Mouse (Mus musculus): ENCODE data around the gene Gm10570. TPM values are rescaled to one million over a fixed set of nuclear protein-coding genes. Genes with fewer than 3 reads are reported as not detected.

Gm10570 gene
- not detected in 2 replicates for polyA plus RNA-seq (2014; fragmentation: Nextera tagmentation; extraction: Ambion mirVana)

DNA sequence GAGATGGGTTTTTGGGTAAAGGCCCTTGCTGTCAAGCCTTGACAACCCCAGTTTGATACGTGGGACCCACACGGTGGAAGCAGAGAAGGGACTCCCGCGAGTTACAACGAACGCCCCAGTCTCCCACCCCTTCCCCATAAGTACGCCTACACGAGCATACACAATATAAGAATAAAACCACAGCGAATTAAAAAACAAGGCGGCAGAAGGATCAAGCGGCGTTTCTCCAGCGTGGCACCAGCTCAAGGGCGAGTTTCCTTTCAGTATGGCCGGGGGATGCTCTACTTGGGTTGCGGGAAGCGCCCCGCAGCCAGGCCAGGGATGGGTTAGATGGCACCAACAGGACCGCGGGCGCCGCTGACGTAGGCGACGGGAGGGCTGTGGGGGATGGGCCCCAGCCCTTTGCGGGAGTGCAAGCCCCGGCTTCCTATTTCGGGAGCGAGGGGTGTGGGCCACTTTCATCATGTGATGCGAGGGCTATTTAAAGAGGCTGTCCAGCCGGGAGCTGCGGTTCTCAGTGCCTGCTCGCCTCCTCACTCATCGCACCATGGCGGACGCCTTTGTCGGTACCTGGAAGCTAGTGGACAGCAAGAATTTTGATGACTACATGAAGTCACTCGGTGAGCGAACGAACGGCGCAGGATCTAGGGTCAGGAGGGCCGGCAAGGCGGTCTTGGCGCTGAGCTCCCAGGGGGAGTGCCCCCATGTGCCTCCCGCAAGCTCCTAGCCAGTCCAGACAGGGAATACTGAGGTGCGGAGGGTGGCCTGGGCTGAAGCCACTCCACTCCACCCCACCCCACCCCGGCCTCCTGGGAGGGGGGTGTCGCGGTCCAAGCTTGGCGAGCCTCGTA, at the start of gene Gm10570, which contains the start of gene Fabp3:
Gene Gm10570, minus strand, starts transcription at position 444 of the 851 bp plus-strand sequence.
Gene Fabp3, plus strand, starts transcription at position 365 of the 851 bp plus-strand sequence.
- Histone ChIP-seq H3K9me3 (ENCODE audit: control insufficient read depth, low read length) (no peaks in the 10 kb centered on the region), H3K27me3 (replicated peaks; ENCODE audit: control insufficient read depth, insufficient read depth, low read length) (peaks cover 44% of the 10 kb centered on the region), H3K4me1 (replicated peaks; ENCODE audit: control insufficient read depth, insufficient read depth, low read length) (peaks cover 13% of the 10 kb centered on the region), H3K9ac (ENCODE audit: low read depth, low read length) (peak within 1 kb of the TSS; percentile 53), H3K4me3 (ENCODE audit: low read depth, low read length) (peak within 1 kb of the TSS; percentile 56), H3K36me3 (ENCODE audit: control insufficient read depth, insufficient read depth, low read length) (no peaks in the 10 kb centered on the region), H3K27ac (ENCODE audit: low read depth, low read length) (no peak within 1 kb of the TSS), H3K4me2 (peak within 1 kb of the TSS; percentile 96)
- ATAC-seq (replicated peaks; ENCODE audit: low FRiP score) (peak; percentile 44), DNase-seq (ENCODE audit: low spot score) (peak; percentile 59)
- under 1% methylated on average over 52 of the region's 52 CpGs for WGBS

DNA sequence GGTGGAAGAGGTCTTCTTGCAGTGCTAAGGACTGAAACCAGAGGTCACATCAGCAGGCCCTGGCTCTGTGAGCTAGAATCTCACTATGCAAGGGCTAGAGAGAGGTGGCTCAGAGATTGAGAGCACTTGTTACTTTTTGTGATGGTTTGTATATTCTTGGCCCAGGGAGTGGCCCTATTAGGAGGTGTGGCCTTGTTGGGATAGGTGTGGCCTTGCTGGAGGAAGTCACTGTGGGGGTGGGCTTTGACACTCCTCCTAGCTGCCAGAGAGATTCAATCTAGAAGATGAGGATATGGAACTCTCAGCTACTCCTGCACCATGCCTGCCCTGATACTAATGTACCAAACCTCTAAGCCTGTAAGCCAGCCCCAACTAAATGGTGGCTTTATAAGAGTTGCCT, 49.5 kb upstream of the Gm10570 start:
- DNase-seq (ENCODE audit: low spot score) = no peak
- Histone ChIP-seq H3K4me3 (ENCODE audit: low read depth, low read length) (no peak overlapping the region), H3K9me3 (ENCODE audit: control insufficient read depth, low read length) (no peaks in the 10 kb centered on the region), H3K9ac (ENCODE audit: low read depth, low read length) (no peak overlapping the region), H3K36me3 (ENCODE audit: control insufficient read depth, insufficient read depth, low read length) (peaks cover 6% of the 10 kb centered on the region; the same call in 1 of the 2 replicates), H3K27ac (ENCODE audit: low read depth, low read length) (no peak overlapping the region), H3K4me2 (peak overlapping the region; percentile 89; the same call in 1 of the 2 replicates), H3K4me1 (replicated peaks; ENCODE audit: control insufficient read depth, insufficient read depth, low read length) (peaks cover 15% of the 10 kb centered on the region), H3K27me3 (replicated peaks; ENCODE audit: control insufficient read depth, insufficient read depth, low read length) (no peaks in the 10 kb centered on the region)
- ATAC-seq (replicated peaks; ENCODE audit: low FRiP score) = no peak

DNA sequence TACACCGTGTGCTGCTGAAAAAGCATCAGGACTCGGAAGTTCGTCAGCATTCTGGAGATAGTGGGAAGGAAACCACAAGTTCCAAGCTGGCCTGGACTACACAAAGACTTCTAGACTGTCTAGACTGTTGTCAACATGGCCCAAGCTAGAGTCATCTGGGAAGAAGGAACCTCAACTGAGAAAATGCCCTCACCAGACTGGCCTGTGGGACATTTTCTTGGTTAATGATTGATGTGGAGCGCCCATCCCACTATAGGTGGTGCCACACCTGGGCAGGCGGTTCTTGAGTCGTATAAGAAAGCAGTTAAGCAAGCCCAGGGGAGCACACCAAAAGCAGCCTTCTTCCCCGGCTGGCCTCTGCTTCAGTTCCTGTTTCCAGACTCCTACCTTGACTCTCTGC, 44.1 kb upstream of the Gm10570 start:
- Histone ChIP-seq H3K4me1 (replicated peaks; ENCODE audit: control insufficient read depth, insufficient read depth, low read length) (no peaks in the 10 kb centered on the region), H3K27me3 (replicated peaks; ENCODE audit: control insufficient read depth, insufficient read depth, low read length) (no peaks in the 10 kb centered on the region), H3K9me3 (ENCODE audit: control insufficient read depth, low read length) (no peaks in the 10 kb centered on the region), H3K27ac (ENCODE audit: low read depth, low read length) (no peak overlapping the region), H3K36me3 (ENCODE audit: control insufficient read depth, insufficient read depth, low read length) (peaks cover 28% of the 10 kb centered on the region), H3K4me3 (ENCODE audit: low read depth, low read length) (no peak overlapping the region), H3K9ac (ENCODE audit: low read depth, low read length) (no peak overlapping the region), H3K4me2 (no peak overlapping the region)
- no peak for DNase-seq (ENCODE audit: low spot score)
- 89% methylated on average over 7 of the region's 7 CpGs for WGBS
- no peak for ATAC-seq (replicated peaks; ENCODE audit: low FRiP score)

DNA sequence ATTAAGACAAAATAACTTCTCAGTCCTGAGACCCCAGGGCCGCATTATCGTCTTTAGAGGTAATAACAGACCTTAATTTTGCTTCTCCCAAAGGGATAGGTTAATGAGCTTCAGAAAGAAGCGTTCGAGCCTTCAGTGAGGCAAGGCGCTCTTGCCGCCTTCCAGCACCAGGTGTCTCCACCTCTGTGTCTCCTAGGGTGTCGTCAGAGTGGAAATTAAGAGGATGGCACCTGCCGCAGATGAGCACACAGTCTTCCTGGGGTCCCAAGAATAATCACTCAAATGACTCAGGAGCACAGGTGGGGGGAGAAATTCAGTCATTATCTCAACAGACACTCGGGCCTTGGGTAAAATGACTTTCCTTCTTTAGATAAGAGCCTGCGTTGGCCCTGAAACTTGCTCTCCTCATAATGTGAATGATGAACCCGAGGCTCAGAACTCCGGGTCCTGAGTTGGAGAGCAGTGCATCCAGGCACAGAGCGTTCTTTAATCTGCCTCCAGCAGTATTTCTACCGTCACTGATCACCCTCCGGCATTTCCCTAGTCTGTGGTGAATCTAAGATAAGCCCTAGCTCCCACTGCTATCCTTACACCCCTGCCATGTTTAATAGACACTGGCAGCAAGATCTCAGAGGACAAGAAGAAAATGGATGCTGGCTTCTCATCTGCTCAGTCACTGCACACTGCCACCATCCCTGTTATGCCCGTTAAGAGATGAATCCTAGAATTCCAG, 42.4 kb upstream of the Gm10570 start:
- WGBS = 78% methylated on average over 16 of the region's 16 CpGs
- peaks cover 28% of the 10 kb centered on the region for H3K36me3 ChIP-seq (ENCODE audit: control insufficient read depth, insufficient read depth, low read length)
- no peak for DNase-seq (ENCODE audit: low spot score)
- H3K4me3 ChIP-seq (ENCODE audit: low read depth, low read length) = no peak overlapping the region
- no peaks in the 10 kb centered on the region for H3K27me3 ChIP-seq (replicated peaks; ENCODE audit: control insufficient read depth, insufficient read depth, low read length)
- H3K9ac ChIP-seq (ENCODE audit: low read depth, low read length) = no peak overlapping the region
- no peak overlapping the region for H3K27ac ChIP-seq (ENCODE audit: low read depth, low read length)
- no peaks in the 10 kb centered on the region for H3K4me1 ChIP-seq (replicated peaks; ENCODE audit: control insufficient read depth, insufficient read depth, low read length)
- peak; percentile 41; the same call in 1 of the 2 replicates for ATAC-seq (replicated peaks; ENCODE audit: low FRiP score)
- no peaks in the 10 kb centered on the region for H3K9me3 ChIP-seq (ENCODE audit: control insufficient read depth, low read length)
- H3K4me2 ChIP-seq = no peak overlapping the region

DNA sequence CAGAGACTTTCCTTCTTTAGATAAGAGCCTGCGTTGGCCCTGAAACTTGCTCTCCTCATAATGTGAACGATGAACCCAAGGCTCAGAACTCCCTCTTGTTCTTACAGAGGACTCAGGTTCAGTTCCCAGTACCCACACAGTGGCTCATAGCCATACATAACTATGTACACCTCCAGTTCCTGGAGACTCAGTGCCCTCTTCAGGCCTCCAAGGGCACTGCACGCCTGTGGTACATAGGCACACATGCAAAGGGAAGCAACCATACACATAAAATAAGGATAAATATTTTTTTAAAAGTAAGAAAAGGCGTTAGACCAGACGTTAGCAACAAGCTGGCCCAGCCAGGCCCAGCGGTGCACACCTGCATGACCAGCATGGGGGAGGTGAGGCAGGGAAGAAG, 41.2 kb upstream of the Gm10570 start:
- Histone ChIP-seq H3K9me3 (ENCODE audit: control insufficient read depth, low read length) (no peaks in the 10 kb centered on the region), H3K4me2 (no peak overlapping the region), H3K4me1 (replicated peaks; ENCODE audit: control insufficient read depth, insufficient read depth, low read length) (no peaks in the 10 kb centered on the region), H3K9ac (ENCODE audit: low read depth, low read length) (no peak overlapping the region), H3K36me3 (ENCODE audit: control insufficient read depth, insufficient read depth, low read length) (peaks cover 28% of the 10 kb centered on the region), H3K27ac (ENCODE audit: low read depth, low read length) (no peak overlapping the region), H3K4me3 (ENCODE audit: low read depth, low read length) (no peak overlapping the region), H3K27me3 (replicated peaks; ENCODE audit: control insufficient read depth, insufficient read depth, low read length) (no peaks in the 10 kb centered on the region)
- ATAC-seq (replicated peaks; ENCODE audit: low FRiP score) (no peak), DNase-seq (ENCODE audit: low spot score) (no peak)
- 86% methylated on average over 6 of the region's 6 CpGs for WGBS

DNA sequence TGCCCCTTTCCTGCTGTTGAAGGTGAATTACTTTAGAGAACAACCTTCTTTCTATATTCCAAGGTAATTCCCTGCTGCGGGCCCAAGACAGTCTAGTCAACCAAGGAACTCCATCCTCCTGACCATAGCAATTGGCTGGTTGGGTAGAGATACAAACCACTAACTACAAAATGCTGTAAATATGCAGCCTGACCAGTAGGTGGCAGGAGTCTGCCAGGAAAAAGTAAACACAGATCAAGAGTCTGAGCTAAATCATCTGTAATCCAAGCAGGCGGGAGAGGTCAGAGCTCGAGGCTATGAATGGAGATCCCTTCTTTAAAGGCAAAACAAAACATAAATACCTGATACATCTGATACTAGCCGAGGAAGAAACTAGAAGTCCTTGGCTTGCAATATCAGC, 33.2 kb upstream of the Gm10570 start:
- DNase-seq (ENCODE audit: low spot score) = no peak
- no peaks in the 10 kb centered on the region for H3K9me3 ChIP-seq (ENCODE audit: control insufficient read depth, low read length)
- H3K36me3 ChIP-seq (ENCODE audit: control insufficient read depth, insufficient read depth, low read length) = peaks cover 7% of the 10 kb centered on the region; the same call in 1 of the 2 replicates
- no peaks in the 10 kb centered on the region for H3K27me3 ChIP-seq (replicated peaks; ENCODE audit: control insufficient read depth, insufficient read depth, low read length)
- no peak overlapping the region for H3K9ac ChIP-seq (ENCODE audit: low read depth, low read length)
- 29% methylated on average over 4 of the region's 4 CpGs for WGBS
- H3K4me1 ChIP-seq (replicated peaks; ENCODE audit: control insufficient read depth, insufficient read depth, low read length) = no peaks in the 10 kb centered on the region
- H3K4me2 ChIP-seq = no peak overlapping the region
- H3K27ac ChIP-seq (ENCODE audit: low read depth, low read length) = no peak overlapping the region
- H3K4me3 ChIP-seq (ENCODE audit: low read depth, low read length) = no peak overlapping the region
- peak; percentile 54; the same call in 1 of the 2 replicates for ATAC-seq (replicated peaks; ENCODE audit: low FRiP score)

DNA sequence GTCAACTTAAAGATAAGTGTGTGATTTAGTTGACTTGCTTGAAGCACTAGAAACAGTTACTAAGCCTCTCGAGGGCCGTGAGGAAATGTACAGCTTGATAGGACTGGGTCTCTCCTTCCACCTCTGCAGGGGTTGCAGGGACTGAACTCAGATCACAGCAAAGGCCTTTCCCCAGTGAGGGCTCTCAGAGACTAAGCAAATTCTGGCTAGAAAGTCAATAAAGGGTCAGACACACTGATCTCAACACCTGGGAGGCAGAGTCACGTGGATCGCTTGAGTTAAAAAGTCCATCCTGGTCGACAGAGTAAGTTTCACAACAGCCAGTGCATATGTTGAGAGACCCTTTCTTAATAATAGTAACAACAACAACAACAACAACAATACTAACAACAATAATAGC, 27.4 kb upstream of the Gm10570 start:
- no peak overlapping the region for H3K4me3 ChIP-seq (ENCODE audit: low read depth, low read length)
- no peak for DNase-seq (ENCODE audit: low spot score)
- peaks cover 9% of the 10 kb centered on the region; the same call in 1 of the 2 replicates for H3K36me3 ChIP-seq (ENCODE audit: control insufficient read depth, insufficient read depth, low read length)
- H3K9me3 ChIP-seq (ENCODE audit: control insufficient read depth, low read length) = no peaks in the 10 kb centered on the region
- no peaks in the 10 kb centered on the region for H3K4me1 ChIP-seq (replicated peaks; ENCODE audit: control insufficient read depth, insufficient read depth, low read length)
- H3K27ac ChIP-seq (ENCODE audit: low read depth, low read length) = no peak overlapping the region
- no peak overlapping the region for H3K9ac ChIP-seq (ENCODE audit: low read depth, low read length)
- H3K27me3 ChIP-seq (replicated peaks; ENCODE audit: control insufficient read depth, insufficient read depth, low read length) = no peaks in the 10 kb centered on the region
- 78% methylated on average over 5 of the region's 5 CpGs for WGBS
- no peak for ATAC-seq (replicated peaks; ENCODE audit: low FRiP score)
- no peak overlapping the region for H3K4me2 ChIP-seq

DNA sequence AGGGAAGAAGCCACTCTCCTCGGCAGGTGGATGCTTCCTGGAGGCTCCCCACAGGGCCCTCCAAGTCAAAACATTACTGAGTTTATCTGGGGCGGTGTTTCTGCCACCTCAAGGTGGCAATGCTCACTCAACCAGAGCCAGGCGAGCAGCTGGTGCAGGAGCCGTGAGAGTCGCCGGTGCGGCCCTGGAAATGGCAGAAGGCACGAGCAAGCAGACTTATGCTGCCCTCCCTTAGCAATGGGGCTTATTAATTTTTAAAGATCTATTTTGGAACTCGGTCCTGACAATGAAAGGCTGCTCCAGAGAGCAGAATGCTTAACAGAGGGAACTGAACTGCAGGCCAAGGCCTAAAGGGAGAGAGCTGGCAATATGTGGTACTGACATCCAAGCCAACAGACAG, 18.9 kb upstream of the Gm10570 start:
- Histone ChIP-seq H3K4me2 (no peak overlapping the region), H3K9ac (ENCODE audit: low read depth, low read length) (no peak overlapping the region), H3K4me1 (replicated peaks; ENCODE audit: control insufficient read depth, insufficient read depth, low read length) (no peaks in the 10 kb centered on the region), H3K4me3 (ENCODE audit: low read depth, low read length) (no peak overlapping the region), H3K9me3 (ENCODE audit: control insufficient read depth, low read length) (no peaks in the 10 kb centered on the region), H3K27ac (ENCODE audit: low read depth, low read length) (no peak overlapping the region), H3K27me3 (replicated peaks; ENCODE audit: control insufficient read depth, insufficient read depth, low read length) (no peaks in the 10 kb centered on the region), H3K36me3 (ENCODE audit: control insufficient read depth, insufficient read depth, low read length) (peaks cover 28% of the 10 kb centered on the region)
- ATAC-seq (replicated peaks; ENCODE audit: low FRiP score) (no peak), DNase-seq (ENCODE audit: low spot score) (no peak)
- WGBS = 88% methylated on average over 9 of the region's 9 CpGs
